Mouse (Mus musculus): ENCODE data around the gene Nck2. TPM values are rescaled to one million over a fixed set of nuclear protein-coding genes. Genes with fewer than 3 reads are reported as not detected.

The Nck2 gene
- polyA plus RNA-seq, 1 experiment from 2014 or later = 37.4 TPM

DNA sequence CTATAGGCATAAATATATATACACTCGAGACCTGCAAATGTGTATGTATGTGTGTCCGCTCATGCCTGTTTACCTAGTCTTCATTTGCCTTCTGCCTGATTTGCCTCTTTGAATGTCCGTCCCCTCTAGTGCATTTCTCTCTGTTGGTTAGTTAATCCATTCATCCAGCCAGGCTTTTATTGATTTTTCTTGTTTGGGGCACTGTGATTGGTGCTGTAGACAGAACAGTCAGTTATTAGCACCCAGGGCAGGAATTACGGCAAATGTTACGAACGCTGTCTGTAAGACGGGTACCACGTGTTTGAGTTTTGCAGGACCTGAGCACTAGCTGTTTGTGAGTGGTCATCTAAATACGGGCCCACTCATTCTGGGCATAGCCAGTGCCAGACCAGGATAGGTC is 40.8 kb downstream of the Nck2 start:
- DNase-seq (ENCODE audit: low read depth, low spot score) = no peak
- no peak for TF ChIP-seq CTCF (IDR thresholded peaks at IDR 0.05)

DNA sequence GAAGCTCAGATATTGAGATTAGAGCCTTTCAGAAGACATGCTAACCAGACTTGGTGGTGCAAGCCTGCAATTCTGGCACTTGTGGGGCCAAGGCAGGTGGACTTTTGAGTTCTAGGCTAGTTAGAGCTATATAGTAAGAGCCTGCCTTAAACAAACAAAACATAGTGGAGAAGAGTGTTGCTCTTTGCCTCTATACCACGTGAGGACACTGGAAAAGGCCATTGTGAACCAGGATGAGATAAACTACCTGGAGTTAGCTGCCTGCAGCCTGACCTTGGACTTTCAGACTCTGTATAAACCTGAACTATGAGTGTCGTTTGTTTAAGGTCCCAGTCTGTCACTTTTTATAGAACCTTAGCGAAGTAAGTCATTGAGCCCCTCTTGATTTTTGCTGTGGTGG is 42.1 kb downstream of the Nck2 start:
- POLR2A ChIA-PET = interaction anchor here (1.3 kb wide), 1 partner anchor 11 kb away, joined by 3 read pairs; no protein-coding TSS in a partner anchor
- DNase-seq (ENCODE audit: low read depth, low spot score) (no peak), ATAC-seq (no peak)
- in situ Hi-C loops (cut with MboI; ENCODE audit: low pct_unique_long_range_greater_than_20kb) = no loop called here
- TF ChIP-seq CTCF (IDR thresholded peaks at IDR 0.05) = no peak
- H3K27me3 ChIP-seq = no peaks in the 10 kb centered on the region
- CTCF ChIA-PET = no interaction called here

More for the DNA sequence above, 40.8 kb downstream of the Nck2 start:
- POLR2A ChIA-PET = no interaction called here
- CTCF ChIA-PET = interaction anchor here (1.1 kb wide), 1 partner anchor 11 kb away, joined by 3 read pairs; no protein-coding TSS in a partner anchor
- in situ Hi-C loops (cut with MboI; ENCODE audit: low pct_unique_long_range_greater_than_20kb) = no loop called here
- ATAC-seq = no peak
- H3K27me3 ChIP-seq = no peaks in the 10 kb centered on the region

DNA sequence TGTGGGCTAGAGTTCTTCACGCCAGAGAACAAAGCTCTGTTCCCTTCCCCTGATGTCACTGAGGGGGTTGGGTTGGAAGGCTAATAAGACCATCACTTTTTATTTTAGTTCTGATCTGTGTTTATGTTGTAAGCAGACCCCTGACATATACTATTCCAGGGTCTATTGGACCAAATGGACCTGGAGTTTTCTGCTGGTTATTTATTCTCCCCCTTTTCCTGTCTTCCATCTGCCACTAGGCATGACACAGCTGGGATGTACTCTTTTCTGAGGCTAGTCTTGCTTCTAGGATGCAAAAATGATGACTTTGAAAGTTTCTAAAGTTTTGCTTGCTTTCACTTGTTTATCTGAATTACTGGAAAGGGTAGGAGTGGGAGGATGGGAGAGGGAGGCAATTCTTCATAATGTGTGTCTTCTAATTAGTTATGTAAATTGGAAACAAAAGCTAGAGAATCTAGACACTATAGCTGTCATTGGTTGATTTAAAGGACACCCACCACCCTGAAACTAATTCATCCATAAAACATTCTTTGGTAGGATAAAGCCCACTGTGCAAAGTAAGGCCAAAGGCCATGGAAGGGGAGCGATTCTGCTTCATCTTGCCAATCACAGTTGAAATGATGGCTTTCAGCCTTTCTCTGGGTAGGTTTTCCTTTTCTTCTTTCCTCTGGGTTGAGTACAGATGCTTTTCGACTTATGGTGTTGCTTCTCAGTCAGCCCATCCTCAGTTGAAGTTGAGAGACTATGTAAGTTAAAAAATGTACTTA is 42.8 kb downstream of the Nck2 start:
- no peak for ATAC-seq
- in situ Hi-C loops (cut with MboI; ENCODE audit: low pct_unique_long_range_greater_than_20kb) = no loop called here
- H3K27me3 ChIP-seq = no peaks in the 10 kb centered on the region
- ChIA-PET POLR2A (interaction anchor here (1.0 to 1.3 kb wide), 2 partner anchors 11 to 12 kb away, joined by 3 read pairs; no protein-coding TSS in a partner anchor), CTCF (interaction anchor here (1.2 kb wide), 1 partner anchor 12 kb away, joined by 5 read pairs; no protein-coding TSS in a partner anchor)
- DNase-seq (ENCODE audit: low read depth, low spot score) = no peak
- TF ChIP-seq CTCF (IDR thresholded peaks at IDR 0.05) = no peak

DNA sequence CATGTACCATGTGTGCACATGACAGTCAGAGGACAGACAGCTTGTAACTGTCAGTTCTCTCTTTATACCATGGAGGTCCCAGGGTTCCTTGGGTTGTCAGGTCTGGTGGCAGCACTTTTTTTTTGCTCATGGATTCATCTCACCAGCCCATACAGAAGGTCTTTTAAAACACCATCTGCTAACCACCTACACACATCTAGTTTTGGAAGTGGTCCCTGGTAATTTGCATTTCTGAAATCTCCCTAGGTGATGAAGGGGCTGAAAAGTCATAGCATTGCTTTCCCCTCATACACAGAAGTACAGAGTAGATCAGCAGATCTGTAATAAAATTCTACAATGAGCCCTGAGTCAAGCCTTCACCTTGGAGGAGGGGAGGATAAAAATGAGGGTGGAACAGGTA is 44.9 kb downstream of the Nck2 start:
- ATAC-seq = no peak
- DNase-seq (ENCODE audit: low read depth, low spot score) = no peak
- in situ Hi-C loops (cut with MboI; ENCODE audit: low pct_unique_long_range_greater_than_20kb) = no loop called here
- TF ChIP-seq CTCF (IDR thresholded peaks at IDR 0.05) = no peak
- ChIA-PET CTCF (no interaction called here), POLR2A (no interaction called here)
- no peaks in the 10 kb centered on the region for H3K27me3 ChIP-seq

DNA sequence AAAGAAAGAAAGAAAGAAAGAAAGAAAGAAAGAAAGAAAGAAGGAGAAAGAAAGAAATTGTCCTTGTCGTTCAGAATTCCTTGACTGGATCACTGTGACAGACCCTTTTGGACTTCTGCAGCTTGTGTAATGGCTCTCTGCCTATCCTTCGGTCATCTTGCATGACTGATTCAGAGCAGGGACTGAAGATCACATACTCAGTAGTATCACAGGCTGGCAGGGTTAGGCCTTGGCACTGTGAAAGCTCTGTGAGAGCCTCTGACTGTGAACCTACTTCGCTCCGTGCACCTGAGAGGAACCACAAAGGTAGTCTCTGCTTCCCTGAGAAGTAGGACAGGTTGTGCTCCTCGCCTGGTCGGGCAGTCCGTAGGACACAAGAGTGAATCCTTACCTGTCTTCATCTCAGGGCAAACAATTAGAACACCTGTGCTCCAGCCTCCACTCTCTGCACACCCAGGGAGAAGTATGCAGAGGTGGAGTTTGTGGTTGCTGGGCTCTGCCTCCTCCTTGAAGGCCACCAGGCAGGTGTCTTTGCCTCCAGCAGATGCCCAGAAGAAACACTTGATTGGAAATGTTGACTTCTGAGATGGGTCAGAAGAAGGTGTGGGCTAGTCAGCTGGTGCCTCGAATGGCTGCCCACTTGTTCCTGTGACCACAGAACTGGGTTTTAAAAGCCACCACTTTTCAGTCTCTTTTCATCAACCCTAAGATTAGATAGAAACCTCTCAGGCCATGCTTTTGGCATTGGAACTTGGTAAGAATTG is 47.3 kb downstream of the Nck2 start:
- H3K27me3 ChIP-seq = no peaks in the 10 kb centered on the region
- no peak for ATAC-seq
- TF ChIP-seq CTCF (IDR thresholded peaks at IDR 0.05) = no peak
- CTCF ChIA-PET = no interaction called here
- DNase-seq (ENCODE audit: low read depth, low spot score) = no peak
- POLR2A ChIA-PET = no interaction called here
- in situ Hi-C loops (cut with MboI; ENCODE audit: low pct_unique_long_range_greater_than_20kb) = no loop called here

DNA sequence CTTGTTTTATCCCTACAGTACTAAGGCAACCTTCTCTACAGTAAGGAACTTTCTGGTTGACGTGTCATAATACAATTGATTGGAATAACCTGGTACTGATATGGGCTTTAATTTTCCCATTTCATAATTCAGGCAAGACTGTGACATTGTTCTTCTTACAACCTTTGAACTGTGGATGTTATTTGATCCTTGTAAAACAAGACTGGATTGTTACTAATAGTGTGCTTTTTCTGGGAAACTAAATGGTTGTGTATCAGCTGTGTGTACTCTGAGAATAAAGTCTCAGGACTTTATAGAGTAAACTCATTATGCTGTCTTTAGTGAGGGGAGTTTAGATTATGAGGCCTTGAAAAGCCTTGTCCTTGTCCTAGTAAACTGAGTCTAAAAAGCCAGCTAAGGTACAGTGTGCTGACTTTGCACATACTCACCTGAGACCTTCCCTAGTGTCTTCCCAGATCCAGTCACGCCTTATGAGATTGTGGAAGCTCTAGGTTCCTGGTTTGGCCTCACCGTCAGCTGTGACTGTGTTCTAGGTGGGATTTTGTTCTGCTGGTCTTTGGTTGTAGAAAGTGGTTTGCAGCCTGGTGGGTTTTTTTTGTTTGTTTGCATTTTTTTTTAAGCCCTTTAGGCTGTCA is 48.5 kb downstream of the Nck2 start:
- no peak for TF ChIP-seq CTCF (IDR thresholded peaks at IDR 0.05)
- CTCF ChIA-PET = no interaction called here
- ATAC-seq = no peak
- DNase-seq (ENCODE audit: low read depth, low spot score) = no peak
- in situ Hi-C loops (cut with MboI; ENCODE audit: low pct_unique_long_range_greater_than_20kb) = no loop called here
- H3K27me3 ChIP-seq = no peaks in the 10 kb centered on the region
- POLR2A ChIA-PET = no interaction called here

DNA sequence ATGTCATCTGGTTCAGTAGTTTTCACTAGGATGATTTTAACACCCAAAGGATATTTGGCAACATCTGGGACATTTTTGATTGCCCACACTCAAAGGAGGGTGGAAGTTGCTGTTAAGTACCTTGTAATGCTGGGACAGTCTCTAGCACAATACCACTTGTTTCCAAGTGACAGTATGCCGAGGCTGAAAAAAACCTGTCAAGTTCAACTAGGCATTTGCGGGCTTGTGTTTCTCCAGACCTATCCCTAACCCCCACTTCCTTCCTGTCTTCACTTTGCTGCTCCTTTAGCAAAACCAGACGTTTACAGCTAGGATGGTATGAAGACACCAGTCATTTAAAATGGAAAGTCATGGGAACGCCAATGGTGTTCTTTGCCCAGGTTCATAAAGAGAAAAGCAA is 51.7 kb downstream of the Nck2 start:
- POLR2A ChIA-PET = no interaction called here
- TF ChIP-seq CTCF (IDR thresholded peaks at IDR 0.05) = no peak
- no peaks in the 10 kb centered on the region for H3K27me3 ChIP-seq
- CTCF ChIA-PET = no interaction called here
- ATAC-seq = no peak
- in situ Hi-C loops (cut with MboI; ENCODE audit: low pct_unique_long_range_greater_than_20kb) = no loop called here
- no peak for DNase-seq (ENCODE audit: low read depth, low spot score)

DNA sequence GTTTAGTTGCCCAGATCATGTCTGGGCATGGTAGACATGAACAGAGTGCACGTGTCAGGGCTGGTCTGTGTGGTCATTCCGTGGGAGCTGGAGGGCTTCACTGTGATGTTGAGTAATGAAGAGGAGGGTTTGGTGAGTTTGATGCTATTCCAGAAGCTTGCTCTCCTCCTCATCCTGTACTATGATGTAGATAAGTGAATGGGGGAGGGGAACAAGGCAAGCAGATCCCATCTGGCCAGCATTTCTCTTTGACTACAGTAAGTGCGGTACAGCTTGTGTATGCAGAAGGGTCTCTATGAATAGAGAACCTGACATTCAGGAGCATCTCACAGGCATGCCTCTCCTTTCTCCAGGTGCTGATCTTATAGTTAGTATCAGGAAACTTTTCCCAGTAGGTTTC is 52.6 kb downstream of the Nck2 start:
- POLR2A ChIA-PET = no interaction called here
- ATAC-seq (no peak), DNase-seq (ENCODE audit: low read depth, low spot score) (no peak)
- CTCF ChIA-PET = no interaction called here
- in situ Hi-C loops (cut with MboI; ENCODE audit: low pct_unique_long_range_greater_than_20kb) = no loop called here
- H3K27me3 ChIP-seq = no peaks in the 10 kb centered on the region
- TF ChIP-seq CTCF (IDR thresholded peaks at IDR 0.05) = no peak

DNA sequence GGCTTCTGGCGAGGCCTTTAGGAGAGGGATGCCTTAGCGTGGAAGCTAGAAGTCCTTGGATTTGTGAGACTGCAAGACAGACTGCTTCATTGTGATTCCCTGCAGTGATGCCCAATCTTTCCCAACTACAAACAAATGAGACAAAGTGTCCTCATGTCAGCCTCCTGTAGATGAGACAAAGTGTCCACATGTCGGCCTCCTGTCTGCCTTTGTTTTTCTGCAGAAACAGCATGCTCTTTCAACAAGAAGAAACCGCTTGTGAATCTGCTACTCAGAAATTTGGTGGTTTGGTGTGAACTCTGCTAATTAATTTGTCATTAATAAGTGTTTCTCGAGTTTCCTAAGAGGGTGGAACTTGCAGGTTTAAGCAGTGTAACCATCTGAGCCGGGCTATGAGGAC is 53.6 kb downstream of the Nck2 start:
- POLR2A ChIA-PET = no interaction called here
- ATAC-seq = no peak
- H3K27me3 ChIP-seq = no peaks in the 10 kb centered on the region
- CTCF ChIA-PET = no interaction called here
- no peak for DNase-seq (ENCODE audit: low read depth, low spot score)
- in situ Hi-C loops (cut with MboI; ENCODE audit: low pct_unique_long_range_greater_than_20kb) = no loop called here
- TF ChIP-seq CTCF (IDR thresholded peaks at IDR 0.05) = no peak

DNA sequence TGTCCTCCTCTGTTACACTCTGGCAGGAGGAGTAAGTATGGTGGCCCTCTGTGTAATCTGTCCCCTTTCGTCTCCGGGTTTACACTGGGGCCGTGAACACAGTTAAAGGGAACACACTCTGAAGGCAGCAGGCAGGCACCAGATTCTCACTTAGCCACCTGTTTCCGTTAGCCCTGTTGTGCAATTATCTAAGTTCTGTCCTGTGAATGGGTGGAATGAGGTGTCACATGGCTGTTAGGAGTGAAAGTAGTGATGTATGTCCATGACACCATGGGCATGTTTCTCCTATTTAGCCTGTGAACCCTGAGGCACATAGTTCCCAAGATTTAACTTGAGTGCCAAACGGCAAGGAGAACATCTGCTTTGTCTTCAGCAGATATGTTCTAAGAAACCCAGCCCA is 55.7 kb downstream of the Nck2 start:
- no peak for DNase-seq (ENCODE audit: low read depth, low spot score)

More for the DNA sequence above, 55.7 kb downstream of the Nck2 start:
- POLR2A ChIA-PET = no interaction called here
- H3K27me3 ChIP-seq = no peaks in the 10 kb centered on the region
- in situ Hi-C loops (cut with MboI; ENCODE audit: low pct_unique_long_range_greater_than_20kb) = no loop called here
- CTCF ChIA-PET = no interaction called here
- ATAC-seq = no peak
- no peak for TF ChIP-seq CTCF (IDR thresholded peaks at IDR 0.05)

Measured in Patski (cell line).